Mouse (Mus musculus): ENCODE results near the gene Prss29. TPM values are rescaled to one million over a fixed set of nuclear protein-coding genes. Genes with fewer than 3 reads are reported as not detected.
A peak's percentile ranks its signal among the peaks of the same experiment; 100 is the strongest.

Gene Prss29
- polyA plus RNA-seq, 1 experiment from 2014 or later = not detected

DNA sequence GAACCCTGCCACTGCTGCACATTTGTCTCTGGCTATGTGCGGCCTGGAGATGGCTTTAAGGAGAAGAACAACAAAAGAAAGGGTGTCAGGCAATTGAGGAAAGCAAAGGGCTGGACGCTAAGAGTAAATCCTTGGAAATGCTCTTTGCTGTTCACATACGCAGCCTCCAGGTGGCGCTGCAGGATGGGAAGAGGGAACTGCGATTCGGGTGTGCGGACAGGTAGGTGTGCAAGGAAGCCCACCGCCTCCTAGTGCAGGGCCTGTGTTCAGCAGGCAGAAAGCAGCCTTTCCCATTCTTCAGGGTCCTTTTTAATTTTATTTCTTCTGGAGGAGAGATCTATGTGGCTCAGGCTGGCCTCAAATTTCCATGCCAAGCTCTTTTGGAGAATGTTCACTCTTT is 15.5 kb downstream of the Prss29 start:
- ATAC-seq = no peak
- 1% methylated on average over 8 of the region's 8 CpGs for WGBS
- no peaks in the 10 kb centered on the region for H3K9me3 ChIP-seq (ENCODE audit: low read length)
- no peak overlapping the region for H3K9ac ChIP-seq (replicated peaks; ENCODE audit: low read depth)
- no peak overlapping the region for H3K27ac ChIP-seq (ENCODE audit: low read length)
- DNase-seq (ENCODE audit: low spot score) = peak; percentile 71
- no peak overlapping the region for H3K4me3 ChIP-seq (ENCODE audit: low read depth, low read length)
- peak; percentile 92 for TF ChIP-seq CTCF (IDR thresholded peaks at IDR 0.05)
- no peak for TF ChIP-seq EP300 (IDR thresholded peaks at IDR 0.05)
- H3K27me3 ChIP-seq (replicated peaks; ENCODE audit: insufficient read depth, low read length) = no peaks in the 10 kb centered on the region
- no peak overlapping the region for H3K4me2 ChIP-seq (replicated peaks; ENCODE audit: low read depth, low read length)
- H3K36me3 ChIP-seq (ENCODE audit: insufficient read depth, low read length) = no peaks in the 10 kb centered on the region
- no peaks in the 10 kb centered on the region for H3K4me1 ChIP-seq (ENCODE audit: insufficient read depth, low read depth, low read length)

GRCm38 (mm10) chr17:25338218-25338617 is 19.8 kb downstream of the Prss29 start:
- Histone ChIP-seq H3K9me3 (ENCODE audit: low read length) (no peaks in the 10 kb centered on the region), H3K27ac (ENCODE audit: low read length) (no peak overlapping the region), H3K27me3 (replicated peaks; ENCODE audit: insufficient read depth, low read length) (no peaks in the 10 kb centered on the region), H3K4me1 (ENCODE audit: insufficient read depth, low read depth, low read length) (no peaks in the 10 kb centered on the region), H3K4me2 (replicated peaks; ENCODE audit: low read depth, low read length) (no peak overlapping the region), H3K9ac (replicated peaks; ENCODE audit: low read depth) (no peak overlapping the region), H3K36me3 (ENCODE audit: insufficient read depth, low read length) (no peaks in the 10 kb centered on the region), H3K4me3 (ENCODE audit: low read depth, low read length) (no peak overlapping the region)
- TF ChIP-seq EP300 (IDR thresholded peaks at IDR 0.05) = no peak
- no peak for TF ChIP-seq CTCF (IDR thresholded peaks at IDR 0.05)
- ATAC-seq (no peak), DNase-seq (ENCODE audit: low spot score) (no peak)
- 79% methylated on average over 4 of the region's 4 CpGs for WGBS

DNA sequence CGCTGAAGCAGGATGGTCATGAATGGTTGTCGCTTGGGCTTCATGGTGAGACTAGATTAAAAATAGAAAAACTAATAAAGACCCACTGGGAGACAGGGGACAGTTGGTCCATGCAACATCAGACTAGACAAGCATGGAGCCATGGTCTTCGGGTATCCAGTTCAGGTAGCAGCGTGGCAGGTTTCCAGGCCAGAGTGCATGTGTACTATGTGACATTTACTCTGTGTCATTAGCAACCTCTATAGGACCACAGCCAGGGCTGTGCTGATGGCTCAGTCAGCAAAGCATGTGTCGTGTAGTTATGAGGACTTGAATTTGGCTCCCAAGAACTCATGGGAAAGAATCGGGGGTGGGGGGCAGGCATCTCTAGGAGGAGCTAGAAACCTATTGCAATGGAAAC is 21.5 kb downstream of the Prss29 start:
- Histone ChIP-seq H3K27ac (ENCODE audit: low read length) (no peak overlapping the region), H3K4me2 (replicated peaks; ENCODE audit: low read depth, low read length) (no peak overlapping the region), H3K36me3 (ENCODE audit: insufficient read depth, low read length) (no peaks in the 10 kb centered on the region), H3K9ac (replicated peaks; ENCODE audit: low read depth) (no peak overlapping the region), H3K9me3 (ENCODE audit: low read length) (no peaks in the 10 kb centered on the region), H3K4me3 (ENCODE audit: low read depth, low read length) (no peak overlapping the region), H3K4me1 (ENCODE audit: insufficient read depth, low read depth, low read length) (no peaks in the 10 kb centered on the region), H3K27me3 (replicated peaks; ENCODE audit: insufficient read depth, low read length) (no peaks in the 10 kb centered on the region)
- DNase-seq (ENCODE audit: low spot score) (no peak), ATAC-seq (no peak)
- TF ChIP-seq CTCF (IDR thresholded peaks at IDR 0.05) = no peak
- no peak for TF ChIP-seq EP300 (IDR thresholded peaks at IDR 0.05)
- 83% methylated on average over 6 of the region's 6 CpGs for WGBS

DNA sequence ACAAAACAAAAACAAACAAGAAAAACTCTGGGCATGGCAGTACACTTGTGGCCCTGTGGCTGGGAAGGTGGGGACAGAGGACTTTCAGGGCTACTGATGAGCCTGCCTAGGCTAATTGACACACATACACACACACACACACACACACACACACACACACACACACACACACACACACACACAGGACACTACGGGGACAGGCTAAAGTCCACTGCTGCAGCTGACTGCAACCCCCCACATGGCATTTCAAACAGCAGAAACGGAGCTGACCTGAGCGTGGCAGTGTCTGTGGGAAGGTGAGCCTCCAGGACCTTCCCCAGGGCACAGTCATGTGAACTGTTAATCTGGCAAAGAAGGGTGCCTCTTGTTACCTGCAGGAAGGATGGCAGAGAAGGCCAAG is 23.0 kb downstream of the Prss29 start:
- Histone ChIP-seq H3K4me2 (replicated peaks; ENCODE audit: low read depth, low read length) (no peak overlapping the region), H3K36me3 (ENCODE audit: insufficient read depth, low read length) (no peaks in the 10 kb centered on the region), H3K27ac (ENCODE audit: low read length) (no peak overlapping the region), H3K4me1 (ENCODE audit: insufficient read depth, low read depth, low read length) (no peaks in the 10 kb centered on the region), H3K9ac (replicated peaks; ENCODE audit: low read depth) (no peak overlapping the region), H3K4me3 (ENCODE audit: low read depth, low read length) (no peak overlapping the region), H3K9me3 (ENCODE audit: low read length) (no peaks in the 10 kb centered on the region), H3K27me3 (replicated peaks; ENCODE audit: insufficient read depth, low read length) (no peaks in the 10 kb centered on the region)
- TF ChIP-seq CTCF (IDR thresholded peaks at IDR 0.05) = no peak
- no peak for TF ChIP-seq EP300 (IDR thresholded peaks at IDR 0.05)
- DNase-seq (ENCODE audit: low spot score) = no peak
- no peak for ATAC-seq
- 51% methylated on average over 3 of the region's 3 CpGs for WGBS

DNA sequence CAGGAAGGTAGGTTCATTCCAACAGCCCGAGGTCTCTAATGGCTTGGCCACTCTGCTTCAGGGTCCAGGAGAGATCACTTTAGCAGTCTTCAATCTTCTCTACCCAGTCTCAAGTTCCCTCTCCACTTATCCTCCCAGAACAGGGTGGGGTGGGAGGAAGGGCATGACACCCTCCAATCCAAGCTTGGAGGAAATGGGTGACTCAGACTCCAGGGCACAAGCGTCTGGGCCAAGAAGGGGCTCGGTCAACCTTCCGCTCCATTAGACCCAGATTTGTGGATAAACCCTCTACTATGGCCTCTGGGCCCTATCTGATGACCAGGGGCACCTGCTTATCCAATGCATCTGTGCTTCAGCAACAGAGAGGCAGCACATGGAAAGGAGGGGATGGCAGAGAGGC is 27.0 kb downstream of the Prss29 start, which contains the start of gene Tpsab1:
Gene Tpsab1, minus strand, starts transcription at position 101 of the 400 bp plus-strand sequence.
- DNase-seq (ENCODE audit: low spot score) = no peak
- no peak within 1 kb of the TSS for H3K4me2 ChIP-seq (replicated peaks; ENCODE audit: low read depth, low read length)
- H3K4me3 ChIP-seq (ENCODE audit: low read depth, low read length) = no peak within 1 kb of the TSS
- TF ChIP-seq CTCF (IDR thresholded peaks at IDR 0.05) (no peak), EP300 (IDR thresholded peaks at IDR 0.05) (no peak)
- no peaks in the 10 kb centered on the region for H3K27me3 ChIP-seq (replicated peaks; ENCODE audit: insufficient read depth, low read length)
- no peak for ATAC-seq
- H3K27ac ChIP-seq (ENCODE audit: low read length) = no peak within 1 kb of the TSS
- no peak within 1 kb of the TSS for H3K9ac ChIP-seq (replicated peaks; ENCODE audit: low read depth)
- no peaks in the 10 kb centered on the region for H3K36me3 ChIP-seq (ENCODE audit: insufficient read depth, low read length)
- WGBS = 87% methylated on average over 4 of the region's 4 CpGs
- no peaks in the 10 kb centered on the region for H3K9me3 ChIP-seq (ENCODE audit: low read length)
- H3K4me1 ChIP-seq (ENCODE audit: insufficient read depth, low read depth, low read length) = no peaks in the 10 kb centered on the region

DNA sequence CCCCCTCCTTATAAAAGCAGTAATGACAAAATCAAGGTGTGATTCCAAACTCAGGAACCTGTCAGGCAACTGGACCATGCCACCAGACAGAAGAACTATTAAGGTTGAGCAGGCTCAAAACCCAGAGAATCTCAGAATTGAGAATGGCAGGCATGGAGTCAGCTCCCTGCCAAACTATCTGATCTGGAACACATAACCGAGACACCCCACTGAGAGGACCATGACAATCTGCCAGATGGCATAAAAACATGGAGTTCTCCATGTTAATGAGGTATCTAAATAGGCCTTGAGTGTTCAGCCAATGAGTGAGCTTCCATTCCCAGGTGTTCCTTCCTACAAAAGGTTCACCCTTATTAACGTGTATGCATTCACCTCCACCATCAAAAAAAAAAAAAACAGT is 42.8 kb downstream of the Prss29 start:
- Histone ChIP-seq H3K9me3 (ENCODE audit: low read length) (no peaks in the 10 kb centered on the region), H3K36me3 (ENCODE audit: insufficient read depth, low read length) (no peaks in the 10 kb centered on the region), H3K9ac (replicated peaks; ENCODE audit: low read depth) (no peak overlapping the region), H3K27ac (ENCODE audit: low read length) (no peak overlapping the region), H3K4me1 (ENCODE audit: insufficient read depth, low read depth, low read length) (no peaks in the 10 kb centered on the region), H3K27me3 (replicated peaks; ENCODE audit: insufficient read depth, low read length) (no peaks in the 10 kb centered on the region), H3K4me3 (ENCODE audit: low read depth, low read length) (no peak overlapping the region), H3K4me2 (replicated peaks; ENCODE audit: low read depth, low read length) (no peak overlapping the region)
- DNase-seq (ENCODE audit: low spot score) (no peak), ATAC-seq (no peak)
- WGBS = 63% methylated on average over 2 of the region's 2 CpGs
- no peak for TF ChIP-seq CTCF (IDR thresholded peaks at IDR 0.05)
- TF ChIP-seq EP300 (IDR thresholded peaks at IDR 0.05) = no peak

GRCm38 (mm10) chr17:25363726-25364125 is 45.3 kb downstream of the Prss29 start:
- Histone ChIP-seq H3K36me3 (ENCODE audit: insufficient read depth, low read length) (no peaks in the 10 kb centered on the region), H3K4me3 (ENCODE audit: low read depth, low read length) (no peak overlapping the region), H3K4me2 (replicated peaks; ENCODE audit: low read depth, low read length) (no peak overlapping the region), H3K4me1 (ENCODE audit: insufficient read depth, low read depth, low read length) (no peaks in the 10 kb centered on the region), H3K9ac (replicated peaks; ENCODE audit: low read depth) (no peak overlapping the region), H3K27me3 (replicated peaks; ENCODE audit: insufficient read depth, low read length) (no peaks in the 10 kb centered on the region), H3K9me3 (ENCODE audit: low read length) (no peaks in the 10 kb centered on the region), H3K27ac (ENCODE audit: low read length) (no peak overlapping the region)
- TF ChIP-seq CTCF (IDR thresholded peaks at IDR 0.05) (peak; percentile 77), EP300 (IDR thresholded peaks at IDR 0.05) (no peak)
- no peak for ATAC-seq
- 0% methylated on average over 1 of the region's 1 CpGs for WGBS
- peak; percentile 36 for DNase-seq (ENCODE audit: low spot score)
